In genomic region chr13:46001356-46001755, GRCm38 (mm10) we compare ENCODE assay signal across 26 mouse cellular contexts. TPM values are rescaled to one million over a fixed set of nuclear protein-coding genes. Genes with fewer than 3 reads are reported as not detected.
DNase-seq lines count a peak whose midpoint lies in the region; ATAC-seq lines count a peak whose summit lies in the region.
"Had no signal": no experiment of that assay in that cellular context is flagged by ENCODE, and none has a peak within 500 bp of the region (broad histone marks: within the 10 kb centered on the region; RNA-seq: fewer than 3 reads in every experiment).

No protein-coding gene starts in this region.

- WGBS in embryonic facial prominence, embryonic 14.5 days, result 64% methylated on average over 5 of the region's 5 CpGs
- WGBS in embryonic facial prominence, embryonic 10.5 days, result 89% methylated on average over 5 of the region's 5 CpGs
- 82% methylated on average over 5 of the region's 5 CpGs for WGBS in intestine, embryonic 14.5 days
- 79% methylated on average over 5 of the region's 5 CpGs for WGBS in intestine, embryonic 15.5 days
- WGBS in limb, embryonic 15.5 days, result 58% methylated on average over 5 of the region's 5 CpGs

- no peak overlapping the region for H3K4me2 ChIP-seq in embryonic facial prominence, embryonic 14.5 days (ENCODE audit: low read depth, low read length)
- H3K4me2 ChIP-seq in intestine, embryonic 14.5 days (ENCODE audit: low read length), result no peak overlapping the region
- no peak overlapping the region for H3K4me2 ChIP-seq in intestine, embryonic 15.5 days (replicated peaks)
- no peak overlapping the region for H3K4me2 ChIP-seq in limb, embryonic 15.5 days
- H3K4me2 ChIP-seq: embryonic facial prominence, embryonic 12.5 days; heart, embryonic 13.5 days; hindbrain, embryonic 12.5 days; hindbrain, embryonic 15.5 days had no signal

- H3K4me3 ChIP-seq in embryonic facial prominence, embryonic 14.5 days (ENCODE audit: low read depth, low read length), result no peak overlapping the region
- H3K4me3 ChIP-seq in embryonic facial prominence, embryonic 10.5 days, result no peak overlapping the region
- H3K4me3 ChIP-seq in intestine, embryonic 14.5 days (ENCODE audit: low read depth, low read length), result no peak overlapping the region
- H3K4me3 ChIP-seq in intestine, embryonic 15.5 days (replicated peaks), result no peak overlapping the region
- H3K4me3 ChIP-seq in limb, embryonic 15.5 days, result no peak overlapping the region
- H3K4me3 ChIP-seq: embryonic facial prominence, embryonic 12.5 days; heart, embryonic 13.5 days; hindbrain, embryonic 12.5 days; hindbrain, embryonic 15.5 days had no signal

- H3K27me3 ChIP-seq in embryonic facial prominence, embryonic 14.5 days (replicated peaks; ENCODE audit: control insufficient read depth, insufficient read depth, low read length), result no peaks in the 10 kb centered on the region
- H3K27me3 ChIP-seq in embryonic facial prominence, embryonic 10.5 days (replicated peaks; ENCODE audit: low read depth, poor library complexity, severe bottlenecking), result no peaks in the 10 kb centered on the region
- H3K27me3 ChIP-seq in intestine, embryonic 14.5 days (replicated peaks; ENCODE audit: control insufficient read depth, insufficient read depth, low read length), result no peaks in the 10 kb centered on the region
- no peaks in the 10 kb centered on the region for H3K27me3 ChIP-seq in intestine, embryonic 15.5 days (replicated peaks)
- H3K27me3 ChIP-seq in limb, embryonic 15.5 days, result no peaks in the 10 kb centered on the region
- H3K27me3 ChIP-seq: embryonic facial prominence, embryonic 12.5 days; heart, embryonic 13.5 days; hindbrain, embryonic 12.5 days; hindbrain, embryonic 15.5 days; Patski had no signal

- DNase-seq in embryonic facial prominence, embryonic 14.5 days (ENCODE audit: low spot score), result peak; percentile 59
- no peak for DNase-seq in embryonic facial prominence, embryonic 10.5 days (ENCODE audit: low spot score)
- peak; percentile 12 for DNase-seq in intestine, embryonic 14.5 days (ENCODE audit: low spot score)
- peak; percentile 43 for DNase-seq in brain, adult 2 months (ENCODE audit: low read depth, low spot score)
- no peak for DNase-seq in gastrocnemius, postnatal 14 days
- no peak for DNase-seq in spleen, adult 18-20 months
- DNase-seq: adrenal gland, adult 2 months; adrenal gland, postnatal 14 days; cerebellum, adult 11-12 months; cerebellum, adult 8-10 months; cerebellum, postnatal 10 days; forebrain, postnatal 0 days; gastrocnemius, postnatal 10 days; heart, adult 18-20 months; heart, postnatal 14 days; heart, postnatal 4 days; kidney, adult 18-20 months had no signal

- H3K27ac ChIP-seq in embryonic facial prominence, embryonic 14.5 days (replicated peaks; ENCODE audit: low read depth, low read length), result 0 out of 2 replicates have a peak overlapping the region, but pooled peaks have one; percentile 8
- no peak overlapping the region for H3K27ac ChIP-seq in embryonic facial prominence, embryonic 10.5 days (replicated peaks)
- no peak overlapping the region for H3K27ac ChIP-seq in intestine, embryonic 14.5 days (ENCODE audit: low read depth)
- H3K27ac ChIP-seq in intestine, embryonic 15.5 days, result no peak overlapping the region
- peak overlapping the region; percentile 38; the same call in 1 of the 2 replicates for H3K27ac ChIP-seq in limb, embryonic 15.5 days
- H3K27ac ChIP-seq: embryonic facial prominence, embryonic 12.5 days; heart, embryonic 13.5 days; hindbrain, embryonic 12.5 days; hindbrain, embryonic 15.5 days had no signal

- no peaks in the 10 kb centered on the region for H3K36me3 ChIP-seq in embryonic facial prominence, embryonic 14.5 days (ENCODE audit: control insufficient read depth, insufficient read depth, low read length)
- H3K36me3 ChIP-seq in embryonic facial prominence, embryonic 10.5 days (replicated peaks), result no peaks in the 10 kb centered on the region
- no peaks in the 10 kb centered on the region for H3K36me3 ChIP-seq in intestine, embryonic 14.5 days (ENCODE audit: control insufficient read depth, insufficient read depth, low read length)
- no peaks in the 10 kb centered on the region for H3K36me3 ChIP-seq in intestine, embryonic 15.5 days
- no peaks in the 10 kb centered on the region for H3K36me3 ChIP-seq in limb, embryonic 15.5 days
- H3K36me3 ChIP-seq: embryonic facial prominence, embryonic 12.5 days; heart, embryonic 13.5 days; hindbrain, embryonic 12.5 days; hindbrain, embryonic 15.5 days had no signal

- ATAC-seq in embryonic facial prominence, embryonic 14.5 days (ENCODE audit: low read depth), result no peak
- ATAC-seq in intestine, embryonic 14.5 days (replicated peaks; ENCODE audit: low FRiP score, low TSS enrichment, low read depth), result no peak
- no peak for ATAC-seq in intestine, embryonic 15.5 days
- no peak for ATAC-seq in limb, embryonic 15.5 days (ENCODE audit: insufficient number of reproducible peaks, low FRiP score, low TSS enrichment, low read depth)
- ATAC-seq: forebrain, embryonic 14.5 days; forebrain, postnatal 0 days; intestine, embryonic 16.5 days had no signal

- peaks cover 10% of the 10 kb centered on the region for H3K4me1 ChIP-seq in embryonic facial prominence, embryonic 14.5 days (ENCODE audit: control insufficient read depth, insufficient read depth, low read length)
- H3K4me1 ChIP-seq in embryonic facial prominence, embryonic 10.5 days, result peaks cover 9% of the 10 kb centered on the region
- H3K4me1 ChIP-seq in intestine, embryonic 14.5 days (replicated peaks; ENCODE audit: control insufficient read depth, insufficient read depth, low read length), result no peaks in the 10 kb centered on the region
- 0 out of 2 replicates have a peak, but pooled peaks cover 6% of the 10 kb centered on the region for H3K4me1 ChIP-seq in intestine, embryonic 15.5 days (replicated peaks)
- H3K4me1 ChIP-seq in limb, embryonic 15.5 days, result peaks cover 13% of the 10 kb centered on the region

- intact Hi-C loops in gastrocnemius, postnatal 14 days (cut with DNase I; ENCODE audit: low total_unique reads), result no loop called here

- H3K9me3 ChIP-seq in embryonic facial prominence, embryonic 14.5 days (ENCODE audit: control insufficient read depth, low read length), result no peaks in the 10 kb centered on the region
- H3K9me3 ChIP-seq in embryonic facial prominence, embryonic 10.5 days, result no peaks in the 10 kb centered on the region
- H3K9me3 ChIP-seq in intestine, embryonic 14.5 days (ENCODE audit: control insufficient read depth, low read length), result no peaks in the 10 kb centered on the region
- H3K9me3 ChIP-seq in intestine, embryonic 15.5 days, result no peaks in the 10 kb centered on the region
- no peaks in the 10 kb centered on the region for H3K9me3 ChIP-seq in limb, embryonic 15.5 days
- H3K9me3 ChIP-seq: embryonic facial prominence, embryonic 12.5 days; heart, embryonic 13.5 days; hindbrain, embryonic 12.5 days; hindbrain, embryonic 15.5 days had no signal

- H3K9ac ChIP-seq in embryonic facial prominence, embryonic 14.5 days (ENCODE audit: low read depth, low read length), result no peak overlapping the region
- no peak overlapping the region for H3K9ac ChIP-seq in intestine, embryonic 14.5 days (ENCODE audit: low read length)
- H3K9ac ChIP-seq in intestine, embryonic 15.5 days, result no peak overlapping the region
- no peak overlapping the region for H3K9ac ChIP-seq in limb, embryonic 15.5 days
- H3K9ac ChIP-seq: embryonic facial prominence, embryonic 12.5 days; forebrain, postnatal 0 days; heart, embryonic 13.5 days; hindbrain, embryonic 12.5 days; hindbrain, embryonic 15.5 days had no signal

RNA-seq across cellular contexts. Expression of gene Atxn1, which starts 36.5 kb away (rescaled TPM):
- polyA plus RNA-seq in embryonic facial prominence, embryonic 14.5 days (2014; fragmentation: Nextera tagmentation; extraction: Ambion mirVana), result 3.6 and 3.8 TPM in 2 replicates
- polyA plus RNA-seq in embryonic facial prominence, embryonic 10.5 days (2016; fragmentation: Nextera tagmentation; extraction: Ambion mirVana), result 1.1 and 1.2 TPM in 2 replicates
- polyA plus RNA-seq in intestine, embryonic 14.5 days (2014; fragmentation: Nextera tagmentation; extraction: Ambion mirVana), result 4.8 and 5.4 TPM in 2 replicates
- polyA plus RNA-seq in intestine, embryonic 15.5 days (2015; fragmentation: Nextera tagmentation; extraction: Ambion mirVana), result 5.7 and 6.1 TPM in 2 replicates
- 5.4 and 6.4 TPM in 2 replicates for polyA plus RNA-seq in limb, embryonic 15.5 days (2015; fragmentation: Nextera tagmentation; extraction: Ambion mirVana)
- 10 to 100 TPM; 23.5 to 23.8 TPM for total RNA-seq in gastrocnemius, postnatal 14 days (2021)

Comparison
In these comparisons a context has a peak if more than half of its experiments do, and no peak if none do; other contexts are left out.
1. DNase-seq: peak in embryonic facial prominence, embryonic 14.5 days (single experiment), intestine, embryonic 14.5 days (single experiment) and brain, adult 2 months (single experiment); none in embryonic facial prominence, embryonic 10.5 days (single experiment), gastrocnemius, postnatal 14 days (single experiment) and spleen, adult 18-20 months (0 of 2).
2. H3K27ac ChIP-seq: peak in embryonic facial prominence, embryonic 14.5 days (single experiment) and limb, embryonic 15.5 days (single experiment); none in embryonic facial prominence, embryonic 10.5 days (single experiment), intestine, embryonic 14.5 days (single experiment) and intestine, embryonic 15.5 days (single experiment).